Mouse (Mus musculus) gastrocnemius, adult 2 months (tissue): ENCODE results near the gene 1700013F07Rik. TPM values are rescaled to one million over a fixed set of nuclear protein-coding genes. Genes with fewer than 3 reads are reported as not detected.

Source experiments
- DNase-seq: peaks from one replicate; pipeline ENCODE4 v3.0.0; 2022
- H3K27ac ChIP-seq: fragments of 200-600 bp; 2 replicates; pipeline ENCODE4 v1.8.1; 2022; ENCODE audit warnings: mild to moderate bottlenecking
- H3K4me3 ChIP-seq: fragments of 200-600 bp; 2 replicates; pipeline ENCODE4 v1.8.1; 2022; ENCODE audit warnings: mild to moderate bottlenecking, moderate library complexity
- CTCF ChIP-seq: fragments of 200-600 bp; IDR thresholded peaks from 2 replicates; pipeline ENCODE4 v1.8.1; 2022; ENCODE audit warnings: antibody characterized with exemption, mild to moderate bottlenecking, moderate library complexity
- intact Hi-C: fragments of 180-260 bp; cut with DNase I; formaldehyde crosslinking; loops from one replicate; pipeline ENCODE4 v1.15.1; 2025
- microRNA-seq: library from miRNA; unstranded; fragments of <30 nt; microRNA quantifications from one replicate; pipeline ENCODE4 v1.2.0, GENCODE M21; 2021
- total RNA-seq, 2 experiments: library from RNA; stranded (reverse); gene quantifications; 2 replicates each; pipeline ENCODE4 v1.2.3; 2021

1700013F07Rik gene
- total RNA-seq, 2 experiments from 2014 or later, result not detected

DNA sequence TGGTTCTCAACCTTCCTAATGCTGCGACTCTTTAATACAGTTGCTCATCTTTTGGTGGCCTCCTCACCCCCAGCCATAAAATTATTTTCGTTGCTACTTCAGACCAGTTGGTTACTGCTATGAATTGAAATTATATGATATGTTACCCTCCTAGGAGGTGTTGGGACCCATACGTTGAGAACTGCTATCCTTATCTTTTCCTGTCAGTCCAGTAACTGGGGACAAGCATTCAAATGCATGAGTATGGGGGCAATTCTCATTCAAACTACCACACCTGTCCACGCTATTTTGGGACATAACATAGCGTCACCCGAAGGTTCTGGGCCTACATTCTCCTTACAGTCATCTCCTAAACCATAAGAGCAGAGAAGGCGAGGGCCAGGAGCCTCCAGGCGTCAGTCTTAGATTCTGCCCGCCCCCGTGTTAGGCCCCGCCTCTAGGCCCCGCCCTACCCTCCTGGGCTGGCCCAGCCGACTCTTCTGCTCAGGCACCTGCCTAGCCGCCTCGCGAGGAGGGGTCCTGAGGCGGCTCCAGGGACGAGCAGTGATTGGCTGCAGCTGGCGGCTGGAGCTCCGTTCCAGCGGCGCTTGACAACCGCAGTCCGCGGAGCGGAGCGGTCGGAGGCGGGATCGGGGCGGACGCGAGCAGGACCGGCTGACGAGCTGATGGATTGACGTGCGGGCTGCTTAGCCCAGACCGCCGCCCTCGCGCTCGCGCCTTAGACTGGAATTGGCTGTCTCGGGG lies 57.0 kb downstream of the 1700013F07Rik start, which contains the start of gene Wdr47:
TSS of gene Wdr47 (plus strand) at position 494 of the 744 bp plus-strand sequence.
- peak; percentile 29 for TF ChIP-seq CTCF
- peak within 1 kb of the TSS; percentile 90 for H3K27ac ChIP-seq
- DNase-seq, result peak; percentile 98
- intact Hi-C loops, result no loop called here
- peak within 1 kb of the TSS; percentile 85 for H3K4me3 ChIP-seq

DNA sequence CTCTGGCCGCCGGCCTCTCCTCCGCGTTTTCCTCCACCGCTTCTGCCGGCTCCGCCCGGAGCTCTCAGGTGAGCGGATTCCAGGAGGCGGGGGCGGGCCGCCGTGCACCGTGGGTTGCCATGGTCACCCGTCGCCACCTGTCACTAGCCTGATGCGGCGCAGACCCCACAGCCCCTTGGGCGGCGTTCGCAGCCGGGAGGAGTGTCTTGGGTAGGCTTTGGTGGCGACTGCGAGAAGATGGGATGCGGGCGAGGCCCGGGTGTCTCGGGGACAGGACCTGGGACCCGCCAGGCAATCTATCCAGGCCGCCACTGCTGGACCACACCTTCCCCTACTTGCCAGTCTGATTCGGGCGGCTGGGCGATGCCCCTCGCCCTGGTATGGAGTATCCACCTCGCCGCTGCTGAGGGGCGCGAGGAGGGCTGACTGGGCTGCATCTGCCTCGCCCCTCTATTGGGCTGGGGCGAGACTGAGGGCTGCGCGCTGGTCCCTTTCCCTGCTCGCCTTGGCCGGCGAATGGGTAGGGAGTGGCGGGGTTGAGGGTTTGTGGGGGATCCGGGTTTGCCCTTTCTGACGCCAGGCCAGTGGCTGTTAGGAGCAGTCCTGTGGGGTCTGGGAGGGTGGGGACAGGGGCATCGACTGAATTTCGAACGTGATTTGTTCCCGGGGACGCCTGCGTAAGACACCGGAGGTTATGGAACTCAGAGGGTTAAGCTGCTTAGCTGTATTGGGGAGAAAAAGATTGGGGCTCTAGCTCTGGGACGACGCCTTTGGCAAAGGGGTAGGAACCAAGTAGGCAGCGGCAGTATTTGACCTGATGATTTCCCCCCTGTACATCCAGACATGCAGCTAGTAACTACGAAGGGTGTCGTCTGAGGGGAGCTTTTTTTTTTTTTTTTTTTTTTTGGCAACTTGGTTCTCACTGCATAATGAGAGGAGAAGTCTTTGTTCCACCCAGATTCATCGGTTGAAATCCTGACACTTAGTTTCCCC lies 57.9 kb downstream of the 1700013F07Rik start:
- H3K27ac ChIP-seq, result peak overlapping the region; percentile 90
- peak overlapping the region; percentile 85 for H3K4me3 ChIP-seq
- intact Hi-C loops, result no loop called here
- DNase-seq, result no peak
- TF ChIP-seq CTCF, result no peak

Small RNAs within 50 kb of the gene (microRNA-seq; reads per million reads assigned to microRNA genes)
- not detected for gene Gm22860

Other genes with a start within 250 kb of the 1700013F07Rik start
- gene Mybphl, start 169.2 kb upstream of the 1700013F07Rik start, total RNA-seq, result not detected
- gene Psrc1, start 150.3 kb upstream of the 1700013F07Rik start, total RNA-seq, result not detected
- gene Celsr2, start 118.6 kb upstream of the 1700013F07Rik start, total RNA-seq, result 1 to 10 TPM; 6.4 to 8.8 TPM
- gene Sars, start 88.9 kb upstream of the 1700013F07Rik start, total RNA-seq, result 100 to 1,000 TPM; 116 to 135 TPM
- gene 5330417C22Rik, start 2.4 kb downstream of the 1700013F07Rik start, total RNA-seq, result not detected
- gene Tmem167b, start 28.3 kb downstream of the 1700013F07Rik start, total RNA-seq, result 10 to 100 TPM; 12.1 to 16.1 TPM
- gene Taf13, start 37.5 kb downstream of the 1700013F07Rik start, total RNA-seq, result 10 to 100 TPM; 19.7 to 20.0 TPM
- 1 to 10 TPM; 4.9 to 6.3 TPM for gene Wdr47, start 57.1 kb downstream of the 1700013F07Rik start, total RNA-seq
- 10 to 100 TPM; 34.6 to 37.2 TPM for gene Clcc1, start 119.8 kb downstream of the 1700013F07Rik start, total RNA-seq
- 1 to 10 TPM in 1 of 2 experiments, under 1 TPM in 1; 0.86 to 1.1 TPM for gene Gpsm2, start 188.2 kb downstream of the 1700013F07Rik start, total RNA-seq
- under 1 TPM; 0.06 to 0.08 TPM for gene Aknad1, start 205.5 kb downstream of the 1700013F07Rik start, total RNA-seq